Mouse (Mus musculus): Measurements from ENCODE around the gene Arhgap9.

DNA sequence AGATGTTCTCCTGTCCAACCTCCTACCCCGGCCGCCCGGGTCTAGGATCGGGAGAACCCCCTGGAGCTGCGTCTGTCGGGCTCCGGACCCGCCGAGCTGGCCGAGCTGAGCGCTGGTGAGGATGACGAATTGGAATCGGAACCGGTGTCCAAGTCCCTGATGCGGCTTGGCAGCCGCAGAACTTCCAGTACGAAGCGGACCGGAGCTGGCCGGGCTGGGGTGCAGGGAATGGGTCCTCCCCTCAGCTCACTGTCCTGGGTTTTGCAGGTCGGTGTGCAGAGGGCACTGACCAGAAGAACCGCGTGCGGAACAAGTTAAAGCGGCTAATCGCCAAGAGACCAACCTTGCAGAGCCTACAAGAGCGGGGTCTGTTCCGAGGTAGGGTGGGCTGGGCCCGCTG, 5.1 kb downstream of the Arhgap9 start:
- TF ChIP-seq POLR2A (IDR thresholded peaks at IDR 0.05; ENCODE audit: borderline replicate concordance, low read depth, low read length), result no peak
- TF ChIP-seq CTCF (IDR thresholded peaks at IDR 0.05; ENCODE audit: low read depth, low read length), result no peak

All from bone marrow macrophage, adult 2 months (primary cell).